ENCODE assay signal across 7 mouse cellular contexts in genomic region chr2:173235435-173236332, GRCm38 (mm10). TPM values are rescaled to one million over a fixed set of nuclear protein-coding genes. Genes with fewer than 3 reads are reported as not detected.
A peak's percentile ranks its signal among the peaks of the same experiment; 100 is the strongest.
DNase-seq lines count a peak whose midpoint lies in the region; ATAC-seq and TF ChIP-seq lines count a peak whose summit lies in the region.

No protein-coding gene starts in this region.

- no peaks in the 10 kb centered on the region for H3K27me3 ChIP-seq in forebrain, embryonic 16.5 days (replicated peaks; ENCODE audit: control insufficient read depth, insufficient read depth, low read length)
- no peaks in the 10 kb centered on the region for H3K27me3 ChIP-seq in midbrain, embryonic 16.5 days (ENCODE audit: control insufficient read depth, insufficient read depth, low read depth, low read length)

- H3K4me2 ChIP-seq in forebrain, embryonic 16.5 days (ENCODE audit: low read length) = no peak overlapping the region
- no peak overlapping the region for H3K4me2 ChIP-seq in midbrain, embryonic 16.5 days (ENCODE audit: low read length)

- no peak for TF ChIP-seq POLR2A in brain, embryonic 14.5 days (IDR thresholded peaks at IDR 0.05; ENCODE audit: borderline replicate concordance, extremely low read depth, insufficient read depth, insufficient read length, poor library complexity, severe bottlenecking)

- no peaks in the 10 kb centered on the region; the same call in 1 of the 2 replicates for H3K36me3 ChIP-seq in forebrain, embryonic 16.5 days (ENCODE audit: control insufficient read depth, insufficient read depth)
- H3K36me3 ChIP-seq in midbrain, embryonic 16.5 days (ENCODE audit: control insufficient read depth, insufficient read depth, low read length) = no peaks in the 10 kb centered on the region

- no peak overlapping the region for H3K9ac ChIP-seq in forebrain, embryonic 16.5 days (replicated peaks; ENCODE audit: low read depth, low read length)
- peak overlapping the region; percentile 40; the same call in 1 of the 2 replicates for H3K9ac ChIP-seq in midbrain, embryonic 16.5 days (ENCODE audit: low read depth, low read length)

- H3K9me3 ChIP-seq in forebrain, embryonic 16.5 days (ENCODE audit: control insufficient read depth, low read length) = no peaks in the 10 kb centered on the region
- no peaks in the 10 kb centered on the region for H3K9me3 ChIP-seq in midbrain, embryonic 16.5 days (replicated peaks; ENCODE audit: control insufficient read depth, low read length, poor library complexity, severe bottlenecking)

- no peak for ATAC-seq in forebrain, embryonic 16.5 days
- ATAC-seq in midbrain, embryonic 16.5 days = no peak

- H3K4me1 ChIP-seq in forebrain, embryonic 16.5 days (replicated peaks; ENCODE audit: control insufficient read depth, insufficient read depth, low read length) = peaks cover 51% of the 10 kb centered on the region
- H3K4me1 ChIP-seq in midbrain, embryonic 16.5 days (ENCODE audit: control insufficient read depth, insufficient read depth, low read length) = peaks cover 30% of the 10 kb centered on the region

- 46% methylated on average over 8 of the region's 8 CpGs for WGBS in forebrain, embryonic 16.5 days
- 44% methylated on average over 8 of the region's 8 CpGs for WGBS in midbrain, embryonic 16.5 days

- no peak overlapping the region for H3K4me3 ChIP-seq in forebrain, embryonic 16.5 days (replicated peaks; ENCODE audit: low read length)
- H3K4me3 ChIP-seq in midbrain, embryonic 16.5 days (ENCODE audit: low read depth, low read length) = no peak overlapping the region

- DNase-seq in kidney, postnatal 4 days = peak; percentile 77 to 80
- DNase-seq in kidney, adult 11 months = no peak
- peak; percentile 82 for DNase-seq in brain, embryonic 14.5 days (ENCODE audit: low read depth)
- DNase-seq in yolk sac, embryonic 10.5 days (ENCODE audit: low spot score) = no peak
- no peak for DNase-seq in embryo, embryonic 10 days (ENCODE audit: low spot score)

- peak overlapping the region; percentile 9; the same call in 1 of the 2 replicates for H3K27ac ChIP-seq in forebrain, embryonic 16.5 days (ENCODE audit: low read length)
- no peak overlapping the region for H3K27ac ChIP-seq in midbrain, embryonic 16.5 days (ENCODE audit: low read length)

- TF ChIP-seq CTCF in brain, embryonic 14.5 days (IDR thresholded peaks at IDR 0.05; ENCODE audit: borderline replicate concordance, extremely low read depth, insufficient read depth, insufficient read length) = no peak

RNA-seq across cellular contexts. Expression of gene Zbp1, which starts 17.0 kb away (rescaled TPM):
- polyA plus RNA-seq in brain, embryonic 14.5 days (2012; rRNA removed) = 0.18 and 0.40 TPM in 2 replicates
- not detected in 2 replicates for polyA plus RNA-seq in forebrain, embryonic 16.5 days (2015; fragmentation: Nextera tagmentation; extraction: Ambion mirVana)
- 0.30 TPM in 1 of 2 replicates, not detected in the other for polyA plus RNA-seq in midbrain, embryonic 16.5 days (2015; fragmentation: Nextera tagmentation; extraction: Ambion mirVana)

RNA-seq across cellular contexts. Expression of gene Pmepa1, which starts 40.6 kb away (rescaled TPM):
- polyA plus RNA-seq in brain, embryonic 14.5 days (2012; rRNA removed) = 25.5 and 31.7 TPM in 2 replicates
- 7.2 and 7.3 TPM in 2 replicates for polyA plus RNA-seq in forebrain, embryonic 16.5 days (2015; fragmentation: Nextera tagmentation; extraction: Ambion mirVana)
- 3.4 and 4.5 TPM in 2 replicates for polyA plus RNA-seq in midbrain, embryonic 16.5 days (2015; fragmentation: Nextera tagmentation; extraction: Ambion mirVana)

Comparison
In these comparisons a context has a peak if more than half of its experiments do, and no peak if none do; other contexts are left out.
1. DNase-seq: peak in kidney, postnatal 4 days (2 of 2) and brain, embryonic 14.5 days (single experiment); none in kidney, adult 11 months (single experiment), yolk sac, embryonic 10.5 days (single experiment) and embryo, embryonic 10 days (single experiment).